Mouse (Mus musculus) kidney, adult 2 months (tissue): Measurements from ENCODE around the gene Ksr1. TPM values are rescaled to one million over a fixed set of nuclear protein-coding genes. Genes with fewer than 3 reads are reported as not detected.
A peak's percentile ranks its signal among the peaks of the same experiment; 100 is the strongest.
"Not testable (repeated sequence)": the region's sequence is repeated elsewhere in the genome, so short reads cannot be mapped to it uniquely, and the experiment has no call there.

Experiments
- DNase-seq: peaks from one replicate; pipeline ENCODE4 v3.0.0; 2021
- H3K27ac ChIP-seq: fragments of 200-500 bp; 2 replicates; pipeline ENCODE4 v1.5.1; 2012; ENCODE audit warnings: low read depth, low read length, control low read depth, inconsistent platforms; ENCODE audit not compliant: insufficient read depth
- H3K27me3 ChIP-seq: fragments of 200-500 bp; replicated peaks from 2 replicates; pipeline ENCODE4 v1.6.1; 2012; ENCODE audit warnings: mild to moderate bottlenecking, moderate library complexity, low read length, inconsistent platforms; ENCODE audit not compliant: control insufficient read depth, insufficient read depth
- H3K36me3 ChIP-seq: fragments of 200-500 bp; 2 replicates; pipeline ENCODE4 v1.6.1; 2012; ENCODE audit warnings: mild to moderate bottlenecking, moderate library complexity, low read length, inconsistent platforms; ENCODE audit not compliant: control insufficient read depth, insufficient read depth
- H3K4me1 ChIP-seq: fragments of 200-500 bp; 2 replicates; pipeline ENCODE4 v1.6.1; 2011; ENCODE audit warnings: low read length; ENCODE audit not compliant: control insufficient read depth, insufficient read depth
- H3K4me3 ChIP-seq: fragments of 200-500 bp; 2 replicates; pipeline ENCODE4 v1.5.1; 2011; ENCODE audit warnings: mild to moderate bottlenecking, low read depth, low read length, control low read depth; ENCODE audit not compliant: insufficient read depth
- CTCF ChIP-seq: fragments of 200-500 bp; conservative IDR thresholded peaks from 2 replicates; pipeline ENCODE4 v1.5.1; 2011; ENCODE audit warnings: low read depth, mild to moderate bottlenecking, control low read depth, low read length, moderate library complexity, mixed read lengths; ENCODE audit not compliant: insufficient read depth, insufficient read length
- POLR2A ChIP-seq: fragments of 200-500 bp; IDR thresholded peaks from one replicate; pipeline ENCODE4 v1.6.1; 2011; ENCODE audit warnings: low read depth, low read length, control low read depth
- WGBS: fragments of 180-500 bp; shearing (Covaris S2); methylation state at CpG from one replicate; pipeline ENCODE4 v1.1.7; 2018; 5-methylcytosine and 5-hydroxymethylcytosine counted together
- polyA plus RNA-seq: library from polyadenylated mRNA; depleted of rRNA; stranded (reverse); fragments of >200 nt; gene quantifications from 2 replicates; pipeline ENCODE4 v1.2.3, GENCODE M21; 2012

Gene Ksr1
- polyA plus RNA-seq, 1 experiment, result 9.8 TPM

- DNase-seq, result no peak
- WGBS, result 94% methylated on average over 9 of the region's 9 CpGs
- Histone ChIP-seq H3K4me1 (no peaks in the 10 kb centered on the region), H3K27me3 (no peaks in the 10 kb centered on the region), H3K36me3 (no peaks in the 10 kb centered on the region), H3K4me3 (no peak overlapping the region), H3K27ac (no peak overlapping the region)
- TF ChIP-seq CTCF (no peak), POLR2A (no peak)
These were observed 156.1 kb downstream of the Ksr1 start for GRCm38 (mm10) chr11:78990096-78990495.

GRCm38 (mm10) chr11:78989206-78989605, 157.0 kb downstream of the Ksr1 start:
- not testable (repeated sequence) for H3K36me3 ChIP-seq, H3K4me3 ChIP-seq, DNase-seq, H3K4me1 ChIP-seq, H3K27me3 ChIP-seq, H3K27ac ChIP-seq
- WGBS, result 94% methylated on average over 11 of the region's 11 CpGs

GRCm38 (mm10) chr11:78986311-78987002, 159.8 kb downstream of the Ksr1 start:
- H3K36me3 ChIP-seq, result no peaks in the 10 kb centered on the region
- DNase-seq, result no peak
- no peak for TF ChIP-seq POLR2A
- TF ChIP-seq CTCF, result no peak
- no peaks in the 10 kb centered on the region for H3K27me3 ChIP-seq
- H3K4me1 ChIP-seq, result no peaks in the 10 kb centered on the region
- H3K4me3 ChIP-seq, result no peak overlapping the region
- H3K27ac ChIP-seq, result no peak overlapping the region
- WGBS, result 87% methylated on average over 10 of the region's 10 CpGs

GRCm38 (mm10) chr11:78985505-78985904, 160.7 kb downstream of the Ksr1 start:
- Histone ChIP-seq H3K27ac (no peak overlapping the region), H3K4me1 (no peaks in the 10 kb centered on the region), H3K4me3 (no peak overlapping the region), H3K36me3 (no peaks in the 10 kb centered on the region), H3K27me3 (no peaks in the 10 kb centered on the region)
- no peak for TF ChIP-seq CTCF
- no peak for TF ChIP-seq POLR2A
- no peak for DNase-seq

- H3K27ac ChIP-seq, result peak within 1 kb of the TSS; percentile 73
- H3K36me3 ChIP-seq, result no peaks in the 10 kb centered on the region
- H3K4me1 ChIP-seq, result no peaks in the 10 kb centered on the region
- no peaks in the 10 kb centered on the region for H3K27me3 ChIP-seq
- WGBS, result 42% methylated on average over 10 of the region's 10 CpGs
- peak; percentile 90 for DNase-seq
- TF ChIP-seq POLR2A (peak; percentile 27), CTCF (no peak)
- H3K4me3 ChIP-seq, result peak within 1 kb of the TSS; percentile 73
These were observed 161.6 kb downstream of the Ksr1 start, which contains the start of gene Lgals9 for GRCm38 (mm10) chr11:78984483-78985177. Gene Lgals9, minus strand, starts transcription at chr11:78984946.

- Histone ChIP-seq H3K4me3 (peak overlapping the region; percentile 73), H3K36me3 (no peaks in the 10 kb centered on the region), H3K27me3 (no peaks in the 10 kb centered on the region), H3K27ac (no peak overlapping the region), H3K4me1 (no peaks in the 10 kb centered on the region)
- 77% methylated on average over 7 of the region's 7 CpGs for WGBS
- DNase-seq, result no peak
- TF ChIP-seq POLR2A (no peak), CTCF (no peak)
These were observed 162.7 kb downstream of the Ksr1 start for GRCm38 (mm10) chr11:78983539-78983938.

- H3K27ac ChIP-seq, result no peak overlapping the region
- TF ChIP-seq CTCF, result no peak
- H3K4me1 ChIP-seq, result no peaks in the 10 kb centered on the region
- peak; percentile 19 for DNase-seq
- 63% methylated on average over 12 of the region's 12 CpGs for WGBS
- no peaks in the 10 kb centered on the region for H3K27me3 ChIP-seq
- peak overlapping the region; percentile 7; the same call in 1 of the 2 replicates for H3K4me3 ChIP-seq
- no peaks in the 10 kb centered on the region for H3K36me3 ChIP-seq
These were observed 163.5 kb downstream of the Ksr1 start for GRCm38 (mm10) chr11:78982513-78983291.
